Mouse (Mus musculus) layer of hippocampus, postnatal 25 days (tissue): ENCODE data around the gene Lrba. TPM values are rescaled to one million over a fixed set of nuclear protein-coding genes. Genes with fewer than 3 reads are reported as not detected.
A peak's percentile ranks its signal among the peaks of the same experiment; 100 is the strongest.

ENCODE experiments used
- DNase-seq, 2 experiments: peaks; one replicate each; pipeline ENCODE4 v3.0.0; 2022; ENCODE audit warnings: mixed read lengths in 2 of 2, low spot score in 1 of 2; ENCODE audit errors: extremely low spot score in 1 of 2
- total RNA-seq, 2 experiments: library from RNA; stranded (reverse); gene quantifications; 2 replicates each; pipeline ENCODE4 v1.2.3; 2021

Lrba gene
- total RNA-seq, 2 experiments from 2014 or later: 23.9 to 27.4 TPM

DNA sequence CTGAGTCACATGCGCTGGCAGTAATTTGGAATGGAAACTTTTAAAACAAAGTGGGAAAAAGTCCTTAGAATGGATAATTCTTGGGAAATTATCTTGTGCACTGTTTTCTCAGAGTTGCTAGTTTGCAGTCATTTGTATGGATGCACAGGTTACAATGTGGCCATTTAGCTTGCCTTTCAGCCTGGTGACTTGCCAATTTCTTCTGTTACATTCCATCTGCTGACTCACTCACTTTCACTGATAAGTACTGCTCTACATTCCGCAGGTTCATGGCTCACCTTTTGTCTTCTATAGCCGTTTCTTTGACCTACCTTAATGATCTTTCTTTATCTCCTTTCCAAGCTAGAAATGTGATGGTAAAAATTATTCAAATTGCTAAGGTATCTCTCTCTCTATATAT lies 28.6 kb downstream of the Lrba start:
- no peak for DNase-seq

DNA sequence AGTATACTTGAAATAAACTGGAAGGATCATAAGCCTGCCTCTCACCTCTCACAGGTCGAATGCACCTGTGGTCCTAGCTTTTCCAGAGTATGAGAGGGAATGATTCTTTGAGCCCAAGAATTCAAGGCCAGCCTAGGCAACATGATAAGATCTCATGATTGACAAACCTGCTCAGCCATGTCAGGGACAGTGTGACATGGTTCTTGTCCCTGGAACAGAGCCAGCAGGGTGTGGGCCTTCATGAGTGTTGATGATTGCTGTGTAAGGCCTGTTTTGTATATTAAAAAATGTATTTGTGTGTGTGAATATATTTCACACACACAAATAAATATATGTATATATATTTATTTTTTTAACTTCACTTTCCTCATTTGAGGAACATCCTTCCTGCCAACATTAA lies 29.3 kb downstream of the Lrba start:
- no peak for DNase-seq

DNA sequence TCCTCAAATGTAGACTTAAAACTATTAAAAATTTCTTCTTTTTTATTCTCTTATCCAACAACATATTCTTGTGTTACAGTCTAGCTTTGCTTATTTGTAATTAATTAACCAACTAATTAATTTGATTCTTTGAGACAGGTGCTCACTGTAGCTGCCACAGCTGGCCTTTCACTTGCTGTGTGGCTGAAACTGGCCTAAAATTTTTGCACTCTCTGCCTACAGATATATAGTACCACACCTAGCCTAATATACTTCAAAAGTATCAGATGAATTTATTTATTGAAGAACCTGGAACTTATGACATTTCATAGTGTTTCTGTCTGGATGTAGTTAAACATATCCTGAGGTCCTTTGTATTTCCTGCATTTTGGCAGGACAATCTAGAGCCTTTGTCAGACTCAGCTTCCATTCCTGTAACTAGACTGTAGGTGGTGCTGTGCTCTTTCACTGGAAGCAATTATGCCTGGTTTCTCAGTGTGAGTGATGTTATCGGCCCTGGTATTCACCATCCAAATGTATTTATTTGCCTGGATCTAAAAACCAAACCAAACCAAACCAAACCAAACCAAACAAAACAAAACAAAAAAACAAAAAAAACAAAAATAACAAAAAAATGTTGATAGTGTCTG lies 43.7 kb downstream of the Lrba start:
- DNase-seq: no peak

DNA sequence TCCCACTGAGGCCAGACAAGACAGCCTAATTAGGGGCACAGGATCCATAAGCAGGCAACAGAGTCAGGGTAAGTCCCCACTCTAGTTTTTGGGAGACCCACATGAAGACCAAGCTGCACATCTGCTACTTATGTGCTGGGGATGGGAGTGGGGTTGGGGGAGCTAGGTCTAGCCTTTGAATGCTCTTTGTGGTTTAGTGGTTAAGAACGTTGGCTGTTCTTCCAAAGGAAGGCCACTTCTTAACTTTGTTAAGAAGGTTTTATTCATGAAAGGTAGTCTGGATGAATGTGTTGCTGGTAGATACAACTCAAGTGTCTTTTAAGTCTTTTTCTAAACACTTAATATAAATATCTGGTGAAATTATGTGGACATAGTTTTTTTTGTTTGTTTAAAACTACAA lies 51.2 kb downstream of the Lrba start:
- DNase-seq: no peak

DNA sequence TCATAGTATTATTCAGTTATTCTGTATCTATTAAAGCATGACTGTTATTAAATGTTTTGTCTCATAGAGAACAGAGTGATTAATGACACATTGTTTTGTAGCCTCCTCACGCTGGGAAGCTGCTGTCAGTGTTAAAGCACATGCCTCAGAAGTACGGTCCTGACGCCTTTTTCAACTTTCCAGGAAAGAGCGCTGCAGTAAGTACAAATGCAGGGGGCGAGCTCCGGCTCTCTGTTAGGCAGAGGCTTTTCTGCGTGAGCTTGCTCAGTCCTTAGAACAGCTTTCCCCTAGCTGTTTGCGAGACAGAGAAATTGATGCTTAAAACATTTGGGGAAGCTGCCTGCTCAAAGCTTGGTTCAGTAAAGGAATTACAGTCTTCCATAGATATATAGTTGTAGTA lies 66.8 kb downstream of the Lrba start:
- no peak for DNase-seq

DNA sequence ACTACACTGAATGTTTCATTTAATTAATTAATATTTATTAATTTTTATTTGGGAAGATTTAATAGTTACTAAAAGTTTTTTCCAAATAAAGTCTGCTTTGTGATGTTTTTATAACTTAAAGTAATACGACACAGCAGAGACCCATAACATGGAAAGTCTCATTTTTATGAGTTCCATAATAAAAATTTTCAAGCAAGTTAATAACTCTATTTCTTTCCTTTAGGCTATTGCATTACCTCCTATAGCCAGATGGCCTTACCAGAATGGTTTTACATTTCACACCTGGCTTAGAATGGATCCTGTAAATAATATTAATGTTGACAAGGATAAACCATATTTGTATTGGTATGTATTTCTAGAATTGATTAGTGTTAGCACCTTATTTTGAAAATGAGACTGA lies 70.4 kb downstream of the Lrba start:
- DNase-seq: no peak

DNA sequence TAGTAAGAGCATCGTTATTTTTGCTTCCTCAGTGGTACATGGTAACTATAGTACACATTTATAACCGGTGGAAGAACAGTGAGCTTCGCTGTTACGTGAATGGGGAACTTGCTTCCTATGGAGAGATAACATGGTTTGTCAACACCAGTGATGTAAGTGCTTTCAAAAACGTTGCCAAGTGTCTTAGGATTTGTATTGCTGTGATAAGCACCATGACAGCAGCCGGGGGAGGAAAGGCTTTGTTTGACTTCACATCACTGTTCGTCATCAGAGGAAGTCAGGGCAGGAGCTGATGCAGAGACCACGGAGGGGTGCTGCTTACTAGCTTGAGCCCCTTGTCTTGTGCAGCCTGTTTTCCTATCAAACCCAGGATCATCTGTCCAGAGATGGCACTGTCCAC lies 71.7 kb downstream of the Lrba start:
- no peak for DNase-seq

DNA sequence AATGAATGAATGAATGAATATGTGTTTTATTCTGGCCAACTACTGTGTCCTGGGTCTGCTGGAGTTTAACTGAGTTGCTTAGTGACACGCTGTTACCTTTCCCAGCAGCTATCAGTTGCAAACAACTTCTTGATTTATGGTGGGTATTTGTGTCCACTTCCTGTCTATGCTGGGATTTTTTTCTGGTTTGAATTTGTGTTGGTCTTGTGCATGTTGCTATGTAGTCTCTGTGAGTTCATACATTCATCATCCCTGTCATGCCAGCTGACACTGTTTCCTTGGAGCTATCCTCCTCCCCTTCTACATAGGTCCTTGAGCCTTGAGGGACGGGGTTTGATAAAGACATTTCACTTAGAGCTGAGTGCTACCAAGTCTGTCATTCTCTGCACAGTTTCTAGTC lies 84.4 kb downstream of the Lrba start:
- no peak for DNase-seq

DNA sequence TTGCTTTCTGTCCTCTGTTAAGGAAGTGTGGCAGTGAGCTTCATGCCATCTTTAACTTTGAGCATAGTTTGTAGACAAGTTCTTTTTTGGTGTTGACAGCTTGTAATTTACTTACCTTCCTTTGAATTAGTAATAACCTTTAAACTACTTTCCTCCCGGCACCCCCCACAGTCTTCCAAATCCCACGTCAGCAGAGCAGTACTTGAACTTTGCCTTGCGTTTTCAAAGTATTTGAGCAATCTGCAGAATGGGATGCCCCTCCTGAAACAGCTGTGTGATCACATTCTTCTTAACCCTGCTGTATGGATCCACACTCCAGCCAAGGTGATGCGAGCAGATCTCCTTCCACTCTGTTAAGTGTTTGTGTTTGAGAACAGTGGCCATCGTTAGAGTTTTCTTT lies 85.7 kb downstream of the Lrba start:
- DNase-seq: no peak

DNA sequence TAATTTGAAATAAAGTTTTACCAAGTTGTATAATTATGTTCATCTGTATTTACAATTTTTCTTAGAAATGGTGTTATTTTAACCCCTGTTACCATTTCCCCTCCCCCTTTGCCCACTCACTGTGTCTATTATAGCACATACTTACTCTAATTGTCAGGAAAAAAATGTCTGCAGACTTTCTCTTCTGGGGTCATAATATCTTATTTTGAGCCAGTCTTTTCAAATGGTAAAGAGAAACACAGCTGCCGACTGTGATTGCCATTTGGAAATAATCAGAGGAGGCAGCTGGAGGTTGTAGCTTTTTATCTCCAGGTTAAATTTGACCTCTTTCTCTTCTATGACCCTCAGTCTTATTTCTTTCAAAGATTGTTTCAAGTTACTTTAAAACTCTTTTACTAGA lies 86.9 kb downstream of the Lrba start:
- DNase-seq: no peak

DNA sequence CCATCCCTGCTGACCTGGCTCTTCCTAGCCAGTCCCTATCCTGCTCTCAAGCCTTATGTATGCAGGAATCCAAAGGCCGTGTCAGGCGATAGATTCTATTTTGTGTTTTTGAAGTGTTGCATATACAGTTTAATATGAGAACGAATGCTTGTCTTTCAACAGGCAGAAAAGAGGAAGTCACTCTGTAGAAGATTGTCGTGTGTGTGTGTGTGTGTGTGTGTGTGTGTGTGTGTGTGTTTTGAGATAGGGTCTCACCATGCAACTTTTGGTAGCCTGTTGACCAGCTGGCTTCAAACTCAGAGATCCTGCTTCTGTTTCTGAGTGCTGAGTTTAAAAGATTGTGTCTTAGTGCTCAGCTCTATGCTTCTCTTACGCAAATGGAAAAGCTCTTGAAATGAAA lies 93.2 kb downstream of the Lrba start:
- DNase-seq: no peak

DNA sequence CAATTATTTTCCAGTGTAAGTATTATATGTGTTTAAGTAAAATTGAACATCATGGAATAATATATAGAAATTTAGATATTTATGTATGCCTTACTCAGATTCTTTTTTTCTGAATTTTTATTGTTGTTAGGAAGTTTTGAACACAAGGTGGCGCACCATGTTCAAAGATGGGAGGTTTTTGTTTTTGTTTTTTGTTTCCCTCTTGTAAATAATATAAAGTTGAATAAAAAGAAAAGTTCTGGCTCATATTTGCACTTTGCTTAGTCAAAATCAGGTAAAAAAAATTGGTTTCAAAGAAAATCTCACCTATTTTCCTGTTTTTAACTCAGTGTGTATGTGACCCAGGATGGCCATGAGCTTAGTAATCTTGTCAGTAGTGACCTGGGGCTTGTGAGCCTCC lies 104.1 kb downstream of the Lrba start:
- peak in 1 of 2 experiments; percentile 55 for DNase-seq

DNA sequence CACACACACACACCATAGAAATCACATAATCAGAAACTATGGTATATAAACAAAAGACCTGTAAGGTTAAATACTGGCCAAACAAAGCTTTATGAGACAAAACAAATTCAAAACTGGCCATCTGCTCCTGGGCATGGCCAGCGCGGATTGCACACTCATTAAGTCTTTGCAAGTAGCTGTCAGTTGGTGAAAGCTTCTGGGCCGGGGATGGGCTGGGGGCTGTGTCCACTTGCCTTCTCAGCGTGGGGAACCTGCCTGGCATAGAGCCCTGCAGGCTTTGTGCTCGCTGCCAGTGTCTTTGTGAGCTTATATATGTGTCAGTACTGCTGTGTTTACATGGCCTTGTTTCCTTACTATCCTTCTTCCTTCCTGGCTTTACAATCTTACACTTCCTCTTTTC lies 118.8 kb downstream of the Lrba start:
- DNase-seq: no peak

DNA sequence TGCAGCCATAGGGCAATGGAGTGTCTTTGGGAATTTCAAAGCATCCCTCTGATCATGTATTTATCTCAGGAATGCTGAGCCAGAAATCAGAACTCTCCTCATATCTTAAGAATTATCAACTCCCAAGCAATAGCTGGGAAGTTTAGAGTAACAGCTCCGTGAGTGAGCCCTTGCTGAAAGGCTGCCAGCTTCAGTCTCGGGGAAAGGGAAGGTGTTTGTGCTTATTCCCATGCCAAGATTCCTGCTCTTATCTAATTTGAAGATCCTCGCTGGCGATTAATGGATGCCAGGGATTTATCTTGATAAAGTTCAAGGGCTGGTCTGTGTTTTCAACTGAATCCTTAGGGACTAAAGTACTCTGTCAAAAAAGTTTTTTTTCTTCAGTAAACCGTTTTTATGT lies 138.0 kb downstream of the Lrba start:
- DNase-seq: no peak

DNA sequence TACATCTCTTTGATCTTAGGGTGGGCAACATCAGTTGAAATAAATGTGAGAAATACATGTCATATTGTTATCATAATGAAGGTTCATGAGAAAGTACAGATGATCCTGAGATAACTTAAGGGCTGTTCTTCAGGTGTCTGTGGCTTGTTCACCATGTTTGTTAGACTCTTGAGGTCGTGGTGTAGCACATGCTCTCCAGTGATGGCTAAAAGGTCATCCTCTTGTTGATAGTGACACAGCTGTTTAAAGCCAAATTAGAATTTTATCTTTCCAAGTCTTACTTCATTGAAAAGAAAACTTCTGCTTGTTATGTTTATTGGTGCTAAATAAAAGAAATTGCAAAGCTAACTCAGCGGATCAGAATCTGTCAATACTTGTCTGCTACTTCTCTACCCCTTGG lies 147.0 kb downstream of the Lrba start:
- DNase-seq: no peak

DNA sequence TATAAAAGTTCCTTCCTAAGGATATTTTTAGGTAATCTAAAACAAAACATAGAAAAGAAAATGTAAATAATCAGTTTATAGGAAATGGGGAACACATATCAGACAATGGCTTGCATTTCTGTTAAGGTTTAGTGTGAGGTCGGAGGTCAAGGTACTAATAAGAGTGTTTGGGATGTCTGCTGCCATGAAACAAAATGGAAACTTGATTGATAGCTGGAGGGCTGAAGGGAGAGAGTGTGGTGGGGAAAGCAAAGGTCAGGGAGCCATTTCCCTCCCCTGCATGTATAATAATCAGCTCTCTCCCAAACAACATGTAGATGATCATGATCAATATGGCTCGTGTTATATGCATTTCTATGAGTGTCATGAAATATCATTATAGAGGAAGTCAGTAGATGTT lies 150.8 kb downstream of the Lrba start:
- DNase-seq: no peak

DNA sequence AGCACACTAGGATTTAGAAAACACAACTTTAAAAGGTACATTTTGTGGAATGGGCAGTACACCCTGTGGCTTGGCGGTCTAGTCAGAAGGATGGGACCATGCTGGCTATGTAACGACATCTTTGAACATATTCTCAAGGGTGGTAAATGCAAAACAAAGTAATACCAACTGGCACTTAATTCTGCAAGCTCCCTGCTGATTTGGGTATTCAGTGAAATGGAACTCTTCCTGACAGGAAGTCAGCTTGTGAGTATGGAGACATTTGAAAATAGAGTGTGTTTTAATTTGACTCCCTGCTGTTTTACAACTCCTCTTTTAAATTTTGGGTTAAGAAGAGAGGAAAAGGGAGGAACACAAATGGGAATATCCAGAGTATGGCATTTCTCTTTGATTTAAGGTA lies 158.1 kb downstream of the Lrba start:
- no peak for DNase-seq

DNA sequence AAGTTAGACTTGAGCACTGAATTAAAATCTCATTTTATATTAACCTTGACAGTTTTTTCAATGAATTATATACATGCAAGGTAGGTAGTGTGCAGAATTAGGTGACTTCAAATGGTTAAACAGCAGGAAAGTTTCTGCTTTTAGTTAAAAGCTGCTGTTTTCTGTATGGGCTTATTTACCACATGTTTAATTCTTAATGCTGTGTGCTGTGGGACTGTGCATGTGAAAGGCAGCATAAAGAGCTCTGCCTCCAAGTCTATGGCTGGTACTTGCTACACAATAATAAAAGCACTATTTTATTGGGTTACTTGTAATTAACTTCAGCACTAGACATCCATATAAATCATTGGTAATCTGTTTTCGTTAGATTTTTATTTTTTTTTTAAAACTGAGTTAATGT lies 160.6 kb downstream of the Lrba start:
- no peak for DNase-seq

DNA sequence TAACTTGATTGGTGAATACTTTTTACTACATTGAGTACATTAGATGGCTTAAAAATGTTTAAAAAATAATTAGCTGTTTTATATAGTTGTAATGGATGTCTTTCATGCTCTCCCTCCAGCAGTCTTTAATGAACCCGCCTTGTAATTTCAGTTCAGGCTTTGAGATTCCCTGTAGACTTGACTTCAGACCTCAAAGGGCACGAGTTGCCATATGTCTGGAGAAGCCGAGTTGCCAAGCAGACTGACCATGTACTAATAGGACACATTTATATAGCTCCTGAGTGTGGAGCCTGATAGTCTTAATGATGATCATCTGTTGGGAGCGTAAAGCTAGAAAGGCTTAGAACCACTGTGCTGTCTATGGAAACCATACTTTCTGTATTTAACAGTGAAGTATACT lies 161.8 kb downstream of the Lrba start:
- no peak for DNase-seq

DNA sequence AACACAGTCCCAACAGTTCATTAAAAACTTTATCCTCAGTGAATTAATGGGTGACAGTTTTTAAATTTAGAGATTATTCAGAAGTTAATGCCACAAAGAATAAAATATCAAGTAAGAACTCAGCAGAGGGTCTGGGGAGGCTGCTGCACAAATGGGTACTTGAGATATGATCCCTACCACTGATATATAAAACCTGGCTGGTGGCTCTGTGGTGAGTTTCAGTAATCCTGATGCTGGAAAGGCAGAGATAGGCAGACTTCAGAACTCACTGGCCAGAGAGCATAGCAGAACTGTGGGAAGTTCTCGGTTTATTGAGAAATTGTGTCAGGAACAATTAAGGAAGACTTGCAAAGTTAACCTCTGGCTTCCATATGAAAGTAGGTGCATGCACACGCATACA lies 199.3 kb downstream of the Lrba start:
- DNase-seq: no peak

DNA sequence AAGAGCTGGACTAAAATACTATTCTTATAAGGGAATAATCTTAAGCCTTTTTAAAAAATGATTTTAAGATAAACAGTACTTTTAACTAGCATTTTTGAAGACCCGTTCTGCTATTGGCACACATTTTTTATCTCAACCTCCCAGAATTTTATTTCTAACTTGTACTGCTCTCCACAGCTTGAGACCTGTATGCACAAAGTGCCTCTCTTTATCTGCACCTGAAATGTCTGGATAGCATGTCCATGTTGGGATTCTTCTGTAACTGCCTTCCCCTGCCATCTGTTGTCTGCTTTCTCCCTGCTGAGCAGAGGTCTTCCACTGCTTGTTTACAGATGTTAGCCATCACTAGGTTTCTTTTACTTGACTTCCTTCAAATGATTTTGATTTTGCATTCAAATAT lies 202.3 kb downstream of the Lrba start:
- DNase-seq: no peak

DNA sequence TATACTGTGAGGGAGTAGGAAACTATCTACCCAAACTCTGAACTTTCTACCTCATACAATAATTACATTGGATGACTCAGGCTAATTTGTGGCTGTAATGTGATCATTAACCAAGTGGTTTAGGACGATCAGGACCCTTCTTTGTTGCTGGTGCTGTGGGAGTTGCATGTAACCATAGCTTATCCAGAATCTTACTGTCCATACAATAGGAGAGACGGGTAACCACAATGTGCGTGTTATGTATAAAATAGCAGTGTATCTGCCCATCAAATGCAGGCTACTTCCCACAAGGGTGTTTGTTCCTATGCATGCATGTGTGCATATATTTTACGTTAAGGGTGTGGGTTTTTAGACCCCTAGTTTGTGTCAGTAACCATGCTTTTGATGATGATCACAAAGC lies 219.0 kb downstream of the Lrba start:
- no peak for DNase-seq

DNA sequence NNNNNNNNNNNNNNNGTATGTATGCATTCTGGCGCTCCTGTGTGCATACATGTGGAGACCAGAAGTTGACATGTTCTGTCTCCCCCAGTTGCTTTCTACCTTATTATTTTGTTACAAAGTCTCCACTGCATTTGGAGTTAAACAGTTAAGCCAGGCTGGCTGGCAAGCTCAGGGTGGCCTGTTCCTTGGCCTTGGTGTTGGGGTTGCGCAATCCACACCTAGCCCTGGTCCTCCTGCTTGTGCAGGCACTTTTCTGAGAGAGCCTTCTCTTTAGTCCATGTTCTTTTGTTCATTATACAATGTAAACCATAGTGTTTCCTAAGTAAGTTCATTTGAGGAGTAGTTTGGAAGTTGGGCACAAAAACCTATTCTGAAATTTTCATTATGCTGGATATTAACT lies 226.7 kb downstream of the Lrba start:
- DNase-seq: no peak
